In the genomic region with DNA sequence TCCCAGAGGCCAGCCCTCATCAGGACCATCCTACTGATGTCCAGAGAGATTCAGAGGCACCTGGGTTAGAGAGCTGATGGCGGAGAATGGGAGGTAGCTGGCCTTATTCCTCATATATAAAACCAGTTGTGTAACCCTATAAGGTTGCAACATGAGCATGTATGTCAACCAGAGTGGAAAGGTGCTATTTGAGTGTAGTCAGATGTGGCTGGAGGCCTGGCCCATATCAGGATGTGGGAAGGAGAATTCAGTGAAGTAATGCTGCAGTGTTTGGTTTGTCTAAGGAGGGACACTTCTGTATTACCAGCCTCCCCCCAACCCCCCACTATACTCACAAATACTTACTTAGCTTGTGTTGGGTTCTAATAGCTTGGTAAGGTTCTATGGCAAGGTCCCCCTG, we compare ENCODE assay signal across 50 mouse cellular contexts. TPM values are rescaled to one million over a fixed set of nuclear protein-coding genes. Genes with fewer than 3 reads are reported as not detected.
"Had no signal": no experiment of that assay in that cellular context is flagged by ENCODE, and none has a peak within 500 bp of the region (broad histone marks: within the 10 kb centered on the region; RNA-seq: fewer than 3 reads in every experiment).

No protein-coding gene starts in this region.

- H3K9ac ChIP-seq: heart, embryonic 12.5 days; heart, embryonic 13.5 days; heart, embryonic 15.5 days; hindbrain, embryonic 12.5 days; hindbrain, embryonic 13.5 days; hindbrain, embryonic 14.5 days; hindbrain, embryonic 15.5 days; intestine, embryonic 15.5 days; kidney, embryonic 15.5 days had no signal

- H3K4me3 ChIP-seq: heart, embryonic 10.5 days; heart, embryonic 12.5 days; heart, embryonic 13.5 days; heart, embryonic 15.5 days; hindbrain, embryonic 10.5 days; hindbrain, embryonic 12.5 days; hindbrain, embryonic 13.5 days; hindbrain, embryonic 15.5 days; intestine, embryonic 15.5 days; kidney, embryonic 15.5 days; layer of hippocampus, adult 2 months had no signal

- H3K4me2 ChIP-seq: heart, embryonic 11.5 days; heart, embryonic 12.5 days; heart, embryonic 13.5 days; heart, embryonic 15.5 days; hindbrain, embryonic 12.5 days; hindbrain, embryonic 13.5 days; hindbrain, embryonic 14.5 days; hindbrain, embryonic 15.5 days; intestine, embryonic 15.5 days; kidney, embryonic 15.5 days had no signal

- H3K9me3 ChIP-seq: heart, embryonic 10.5 days; heart, embryonic 13.5 days; heart, embryonic 15.5 days; hindbrain, embryonic 10.5 days; hindbrain, embryonic 12.5 days; hindbrain, embryonic 13.5 days; hindbrain, embryonic 15.5 days; intestine, embryonic 15.5 days; kidney, embryonic 15.5 days had no signal

- H3K36me3 ChIP-seq: heart, embryonic 10.5 days; heart, embryonic 12.5 days; heart, embryonic 13.5 days; heart, embryonic 15.5 days; hindbrain, embryonic 10.5 days; hindbrain, embryonic 12.5 days; hindbrain, embryonic 13.5 days; hindbrain, embryonic 15.5 days; intestine, embryonic 15.5 days; kidney, embryonic 15.5 days had no signal

- ATAC-seq: hindbrain, embryonic 16.5 days; hindbrain, postnatal 0 days; inflammation-experienced regulatory T-cells, adult 6 months; intestine, embryonic 15.5 days; intestine, embryonic 16.5 days; intestine, postnatal 0 days had no signal

- DNase-seq: heart, postnatal 10 days; heart, postnatal 14 days; heart, postnatal 36 days; heart, postnatal 4 days; kidney, adult 11 months; kidney, adult 18-20 months; kidney, adult 2 months; kidney, adult 8-10 months; kidney, adult 9 months; kidney, postnatal 10 days; kidney, postnatal 14 days; kidney, postnatal 25 days; kidney, postnatal 36 days; kidney, postnatal 4 days; layer of hippocampus, adult 9-11 months; layer of hippocampus, postnatal 36 days had no signal

- H3K27me3 ChIP-seq: heart, embryonic 12.5 days; heart, embryonic 13.5 days; heart, embryonic 15.5 days; hindbrain, embryonic 12.5 days; hindbrain, embryonic 13.5 days; hindbrain, embryonic 15.5 days; intestine, embryonic 15.5 days; kidney, embryonic 15.5 days had no signal

- H3K27ac ChIP-seq: heart, embryonic 10.5 days; heart, embryonic 13.5 days; heart, embryonic 15.5 days; hindbrain, embryonic 10.5 days; hindbrain, embryonic 12.5 days; hindbrain, embryonic 13.5 days; hindbrain, embryonic 14.5 days; hindbrain, embryonic 15.5 days; hindbrain, postnatal 0 days; intestine, embryonic 15.5 days; kidney, embryonic 15.5 days; kidney, postnatal 0 days; layer of hippocampus, adult 2 months had no signal

- H3K4me1 ChIP-seq: heart, embryonic 15.5 days; hindbrain, embryonic 10.5 days; hindbrain, embryonic 15.5 days; intestine, embryonic 15.5 days had no signal

RNA-seq across cellular contexts. Expression of gene Cldn24, which starts 17.7 kb away (rescaled TPM):
- total RNA-seq: heart, postnatal 10 days; heart, postnatal 14 days; heart, postnatal 25 days; heart, postnatal 36 days; heart, postnatal 4 days; hematopoietic stem cell, adult 5-6 weeks; hindbrain, postnatal 0 days; layer of hippocampus, adult 18-20 months; layer of hippocampus, adult 2 months; layer of hippocampus, adult 8-10 months; layer of hippocampus, postnatal 10 days; layer of hippocampus, postnatal 14 days; layer of hippocampus, postnatal 25 days; layer of hippocampus, postnatal 36 days had no signal
- polyA plus RNA-seq: heart, embryonic 10.5 days; heart, embryonic 11.5 days; heart, embryonic 12.5 days; heart, embryonic 13.5 days; heart, embryonic 14.5 days; heart, embryonic 15.5 days; heart, embryonic 16.5 days; heart, postnatal 0 days; hindbrain, embryonic 10.5 days; hindbrain, embryonic 11.5 days; hindbrain, embryonic 13.5 days; hindbrain, embryonic 14.5 days; hindbrain, embryonic 15.5 days; hindbrain, embryonic 16.5 days; hindbrain, postnatal 0 days; inflammation-experienced regulatory T-cells, adult 6 months; intestine, embryonic 14.5 days; intestine, embryonic 15.5 days; intestine, embryonic 16.5 days; intestine, postnatal 0 days; kidney, adult 2 months; kidney, embryonic 14.5 days; kidney, embryonic 15.5 days; kidney, embryonic 16.5 days; kidney, postnatal 0 days; large intestine, adult 2 months had no signal

RNA-seq across cellular contexts. Expression of gene Cldn22, which starts 20.0 kb away (rescaled TPM):
- total RNA-seq: heart, postnatal 10 days; heart, postnatal 14 days; heart, postnatal 25 days; heart, postnatal 36 days; heart, postnatal 4 days; hematopoietic stem cell, adult 5-6 weeks; hindbrain, postnatal 0 days had no signal
- polyA plus RNA-seq: heart, embryonic 10.5 days; heart, embryonic 11.5 days; heart, embryonic 12.5 days; heart, embryonic 13.5 days; heart, embryonic 14.5 days; heart, embryonic 15.5 days; heart, embryonic 16.5 days; heart, postnatal 0 days; hindbrain, embryonic 10.5 days; hindbrain, embryonic 11.5 days; hindbrain, embryonic 12.5 days; hindbrain, embryonic 13.5 days; hindbrain, embryonic 14.5 days; hindbrain, embryonic 15.5 days; hindbrain, embryonic 16.5 days; hindbrain, postnatal 0 days; inflammation-experienced regulatory T-cells, adult 6 months; intestine, embryonic 14.5 days; intestine, embryonic 15.5 days; intestine, embryonic 16.5 days; intestine, postnatal 0 days; kidney, embryonic 14.5 days; kidney, embryonic 15.5 days; kidney, embryonic 16.5 days; kidney, postnatal 0 days had no signal
